Mouse (Mus musculus) liver, adult 2 months (tissue): ENCODE measurements around the gene Lrp1. TPM values are rescaled to one million over a fixed set of nuclear protein-coding genes. Genes with fewer than 3 reads are reported as not detected.

Experiments used
- DNase-seq: peaks from one replicate; pipeline ENCODE4 v3.0.0-alpha.2; 2011; ENCODE audit warnings: low read depth, low spot score; ENCODE audit errors: extremely low read depth
- H3K27ac ChIP-seq: fragments of 200-500 bp; replicated peaks from 2 replicates; pipeline ENCODE4 v1.5.1; 2012; ENCODE audit warnings: low read depth, mild to moderate bottlenecking, control low read depth, inconsistent platforms, low read length; ENCODE audit not compliant: insufficient read depth
- H3K27me3 ChIP-seq: fragments of 200-500 bp; 2 replicates; pipeline ENCODE4 v1.6.1; 2012; ENCODE audit warnings: mild to moderate bottlenecking, moderate library complexity, low read length, inconsistent platforms; ENCODE audit not compliant: control insufficient read depth, insufficient read depth
- H3K36me3 ChIP-seq: fragments of 200-500 bp; 2 replicates; pipeline ENCODE4 v1.6.1; 2012; ENCODE audit warnings: low read length, inconsistent platforms; ENCODE audit not compliant: control insufficient read depth, insufficient read depth
- H3K4me1 ChIP-seq: fragments of 200-500 bp; 2 replicates; pipeline ENCODE4 v1.6.1; 2011; ENCODE audit warnings: low read length; ENCODE audit not compliant: control insufficient read depth, insufficient read depth
- H3K4me3 ChIP-seq: fragments of 200-500 bp; 2 replicates; pipeline ENCODE4 v1.5.1; 2011; ENCODE audit warnings: low read depth, mild to moderate bottlenecking, control low read depth, low read length, moderate library complexity; ENCODE audit not compliant: insufficient read depth
- H3K79me2 ChIP-seq: fragments of 200-500 bp; 2 replicates; pipeline ENCODE4 v1.6.1; 2012; ENCODE audit warnings: inconsistent platforms, mild to moderate bottlenecking, low read length, moderate library complexity; ENCODE audit not compliant: control insufficient read depth, insufficient read depth
- H3K9ac ChIP-seq: fragments of 200-500 bp; 2 replicates; pipeline ENCODE4 v1.6.1; 2012; ENCODE audit warnings: low read depth, mild to moderate bottlenecking, control low read depth, inconsistent platforms, low read length
- CTCF ChIP-seq: fragments of 200-500 bp; IDR thresholded peaks from 2 replicates; pipeline ENCODE4 v1.5.1; 2011; ENCODE audit warnings: low read depth, low read length, control low read depth
- POLR2A ChIP-seq: fragments of 200-500 bp; IDR thresholded peaks from 2 replicates; pipeline ENCODE4 v1.6.1; 2011; ENCODE audit warnings: low read length, control low read depth; ENCODE audit not compliant: insufficient read depth; ENCODE audit errors: extremely low read depth
- WGBS: fragments of 180-500 bp; shearing (Covaris S2); methylation state at CpG from one replicate; pipeline ENCODE4 v1.1.7; 2018; 5-methylcytosine and 5-hydroxymethylcytosine counted together
- polyA plus RNA-seq: library from polyadenylated mRNA; depleted of rRNA; stranded (reverse); fragments of >200 nt; gene quantifications from 2 replicates; pipeline ENCODE4 v1.2.3, GENCODE M21; 2012
- total RNA-seq: library from RNA; depleted of rRNA; stranded (reverse); fragments of >200 nt; gene quantifications from 2 replicates; pipeline ENCODE4 v1.2.3, GENCODE M21; 2014

Gene Lrp1
- total and polyA plus RNA-seq, 2 experiments: 193 to 354 TPM

DNA sequence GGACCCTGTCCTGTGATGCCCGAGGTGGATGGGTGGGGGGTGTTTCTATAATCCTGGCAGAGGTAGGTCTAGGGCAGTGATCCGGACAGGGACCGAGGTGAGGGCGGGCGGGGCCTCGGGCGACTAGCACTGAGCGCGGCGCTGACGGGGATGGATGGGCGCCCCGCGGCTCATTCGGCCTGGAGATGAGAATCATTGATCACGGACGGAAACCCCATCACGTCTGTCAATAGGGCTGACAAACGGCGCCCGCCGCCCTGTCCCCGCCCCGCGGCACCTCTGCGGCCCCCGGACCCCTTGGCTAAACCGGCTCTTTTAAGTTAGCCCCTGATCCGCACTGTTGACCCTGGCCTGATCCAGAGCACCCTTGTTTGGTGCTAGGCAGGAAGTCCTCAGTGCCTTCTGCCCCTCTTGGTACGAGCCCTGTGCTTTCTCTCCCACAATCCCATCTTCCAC is 86.0 kb downstream of the Lrp1 start:
- no peak overlapping the region for H3K9ac ChIP-seq
- H3K4me1 ChIP-seq: peaks cover 4% of the 10 kb centered on the region; the same call in 1 of the 2 replicates
- H3K36me3 ChIP-seq: peaks cover 8% of the 10 kb centered on the region; the same call in 1 of the 2 replicates
- H3K79me2 ChIP-seq: no peaks in the 10 kb centered on the region
- no peak overlapping the region for H3K27ac ChIP-seq
- H3K4me3 ChIP-seq: no peak overlapping the region
- TF ChIP-seq CTCF (no peak), POLR2A (no peak)
- H3K27me3 ChIP-seq: peaks cover 27% of the 10 kb centered on the region
- DNase-seq: no peak
- 3% methylated on average over 30 of the region's 30 CpGs for WGBS

DNA sequence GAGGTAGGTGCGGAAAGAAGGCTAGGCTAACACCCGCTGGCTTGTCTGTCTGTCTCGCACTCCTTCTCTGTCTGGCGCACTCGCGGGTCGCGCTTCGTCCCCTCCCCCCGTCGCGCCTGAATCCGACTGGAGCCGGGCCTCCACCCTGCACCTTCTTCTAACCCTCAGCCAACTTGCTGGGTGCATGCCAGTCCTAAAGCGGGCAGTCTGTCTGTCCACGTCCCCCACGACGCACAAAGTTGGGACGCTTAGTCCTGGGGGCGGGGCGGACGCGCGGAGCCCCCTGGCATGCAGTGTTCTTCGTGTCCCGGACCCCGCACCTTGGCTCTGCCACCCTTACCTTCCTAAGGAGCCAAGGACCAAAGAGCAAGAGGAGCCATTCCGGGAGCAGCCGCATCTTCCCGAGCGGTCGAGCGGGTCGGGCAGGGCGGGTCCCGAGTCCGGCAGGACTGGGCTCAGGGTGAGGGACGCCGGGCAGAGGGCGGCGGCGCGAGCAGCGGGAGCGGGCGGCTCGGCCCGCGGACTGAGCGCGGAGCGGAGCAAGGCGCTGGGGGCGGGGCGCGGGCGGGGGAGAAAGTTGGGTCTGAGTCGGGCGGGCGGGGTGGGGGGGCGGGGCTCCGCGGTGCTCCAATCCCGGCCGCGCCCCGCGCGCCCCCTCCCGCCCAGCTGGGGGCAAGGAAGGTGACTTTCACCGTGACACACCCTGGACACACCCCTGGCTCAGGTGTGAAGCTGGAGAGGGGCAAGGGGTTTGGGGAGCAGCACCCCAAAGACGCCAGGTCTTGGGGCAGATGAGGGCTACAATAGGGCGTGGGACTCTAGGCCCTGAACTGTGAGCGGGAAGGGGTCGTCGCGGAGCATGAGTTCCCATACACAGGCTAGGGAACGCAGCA is 86.7 kb downstream of the Lrp1 start, which contains the start of gene Nxph4:
Gene Nxph4, minus strand, starts transcription at position 524 of the 893 bp plus-strand sequence.
- H3K27ac ChIP-seq: no peak within 1 kb of the TSS
- peaks cover 32% of the 10 kb centered on the region for H3K27me3 ChIP-seq
- no peak for TF ChIP-seq POLR2A
- TF ChIP-seq CTCF: no peak
- H3K79me2 ChIP-seq: no peaks in the 10 kb centered on the region
- peaks cover 4% of the 10 kb centered on the region; the same call in 1 of the 2 replicates for H3K4me1 ChIP-seq
- WGBS: 3% methylated on average over 59 of the region's 78 CpGs
- H3K4me3 ChIP-seq: peak within 1 kb of the TSS; percentile 3; the same call in 1 of the 2 replicates
- peaks cover 4% of the 10 kb centered on the region; the same call in 1 of the 2 replicates for H3K36me3 ChIP-seq
- no peak for DNase-seq
- 0 out of 2 replicates have a peak within 1 kb of the TSS, but pooled peaks have one; percentile 11 for H3K9ac ChIP-seq

DNA sequence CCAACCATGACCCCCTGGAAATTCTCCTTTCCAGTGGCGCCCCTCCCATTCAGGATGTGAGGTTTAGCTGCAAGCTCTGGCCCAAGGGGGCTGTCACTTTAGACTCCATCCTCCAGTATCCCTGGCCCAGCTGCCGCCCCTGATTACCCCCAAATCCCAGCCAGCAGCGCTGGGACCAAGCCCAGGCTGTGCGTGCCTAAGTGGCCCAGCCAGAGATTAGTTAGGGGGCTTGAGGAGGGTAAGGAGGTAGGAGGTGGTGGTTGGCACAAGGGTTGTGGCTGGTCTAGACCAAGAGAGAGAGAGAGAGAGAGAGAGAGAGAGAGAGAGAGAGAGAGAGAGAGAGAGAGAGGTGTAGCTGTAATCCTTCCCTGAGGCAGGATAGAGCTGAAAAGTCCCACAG is 89.4 kb downstream of the Lrp1 start:
- Histone ChIP-seq H3K9ac (no peak overlapping the region), H3K79me2 (no peaks in the 10 kb centered on the region), H3K36me3 (no peaks in the 10 kb centered on the region), H3K4me3 (no peak overlapping the region), H3K27ac (no peak overlapping the region), H3K4me1 (peaks cover 4% of the 10 kb centered on the region; the same call in 1 of the 2 replicates), H3K27me3 (peaks cover 50% of the 10 kb centered on the region)
- WGBS: 5% methylated on average over 4 of the region's 4 CpGs
- DNase-seq: no peak
- TF ChIP-seq CTCF: no peak
- no peak for TF ChIP-seq POLR2A

DNA sequence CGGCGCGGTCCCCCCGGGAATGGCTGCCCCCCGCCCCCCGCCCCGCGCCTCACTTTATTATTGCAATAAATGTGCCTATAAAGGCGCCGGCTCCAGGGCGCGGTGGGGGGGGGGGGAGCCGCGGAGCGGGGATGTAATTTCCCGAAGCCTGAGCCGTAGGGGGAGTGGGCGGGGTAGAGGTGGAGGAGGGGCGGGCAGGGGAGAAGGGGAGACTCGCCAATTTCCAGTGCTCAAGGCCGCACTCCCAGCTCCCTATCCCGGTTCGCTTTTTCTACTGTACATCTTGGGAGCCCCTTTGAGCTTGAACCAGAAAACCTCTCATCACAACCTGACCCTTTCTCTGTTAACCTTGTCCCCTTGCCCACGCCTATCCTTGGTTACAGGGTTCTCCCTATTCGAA is 90.0 kb downstream of the Lrp1 start:
- no peaks in the 10 kb centered on the region for H3K36me3 ChIP-seq
- H3K4me3 ChIP-seq: no peak overlapping the region
- peaks cover 4% of the 10 kb centered on the region; the same call in 1 of the 2 replicates for H3K4me1 ChIP-seq
- TF ChIP-seq CTCF: no peak
- TF ChIP-seq POLR2A: no peak
- no peak overlapping the region for H3K27ac ChIP-seq
- no peaks in the 10 kb centered on the region for H3K79me2 ChIP-seq
- 6% methylated on average over 23 of the region's 25 CpGs for WGBS
- no peak overlapping the region for H3K9ac ChIP-seq
- no peak for DNase-seq
- peaks cover 50% of the 10 kb centered on the region for H3K27me3 ChIP-seq

DNA sequence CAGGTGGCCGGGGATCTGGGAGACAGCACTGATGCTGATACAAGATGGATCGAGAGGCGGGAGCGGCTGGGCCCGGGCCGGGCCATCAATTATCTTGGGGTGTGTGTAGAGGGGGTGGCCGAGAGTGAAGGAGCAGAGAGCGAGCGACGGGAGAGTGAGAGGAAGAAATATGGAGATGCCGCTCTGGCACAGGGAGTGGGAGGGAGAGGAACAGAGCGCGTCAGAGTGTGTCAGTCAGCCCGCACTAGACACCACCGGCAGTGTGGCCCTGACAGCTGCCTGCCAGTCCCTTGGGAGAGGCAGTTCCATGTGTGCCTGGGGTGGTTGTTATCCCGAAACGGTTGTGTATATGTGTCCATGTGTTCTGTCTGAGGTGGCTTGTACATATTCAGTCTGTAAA is 93.5 kb downstream of the Lrp1 start:
- H3K4me3 ChIP-seq: no peak overlapping the region
- H3K9ac ChIP-seq: no peak overlapping the region
- H3K27ac ChIP-seq: no peak overlapping the region
- H3K79me2 ChIP-seq: no peaks in the 10 kb centered on the region
- peaks cover 36% of the 10 kb centered on the region for H3K27me3 ChIP-seq
- no peak for DNase-seq
- WGBS: 18% methylated on average over 17 of the region's 17 CpGs
- TF ChIP-seq POLR2A: no peak
- no peak for TF ChIP-seq CTCF
- no peaks in the 10 kb centered on the region for H3K36me3 ChIP-seq
- no peaks in the 10 kb centered on the region for H3K4me1 ChIP-seq
